Comparison of ENCODE assay signal across 15 mouse cellular contexts in the genomic region with DNA sequence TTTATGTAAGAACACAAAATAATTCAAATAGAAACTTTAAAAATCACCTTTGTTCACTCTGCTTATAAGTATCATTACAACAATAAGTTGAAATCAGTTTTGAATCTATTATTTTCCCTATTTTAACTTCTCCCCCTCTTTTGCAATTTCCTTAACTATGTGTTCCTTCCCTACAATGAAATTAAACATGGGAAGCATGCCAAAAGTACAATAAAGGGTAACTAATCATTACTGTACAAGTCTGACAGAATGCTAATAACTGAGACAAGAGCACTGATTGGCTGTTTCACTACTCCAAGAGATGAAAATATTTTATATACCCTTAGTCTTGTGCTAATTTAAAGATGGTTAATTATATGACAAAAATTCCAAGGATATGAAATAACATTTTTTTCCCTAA.
DNase-seq lines count a peak whose midpoint lies in the region; ATAC-seq and TF ChIP-seq lines count a peak whose summit lies in the region.
"Had no signal": no experiment of that assay in that cellular context is flagged by ENCODE, and none has a peak within 500 bp of the region (broad histone marks: within the 10 kb centered on the region; RNA-seq: fewer than 3 reads in every experiment).

No protein-coding gene starts in this region.

- no peak overlapping the region for H3K9ac ChIP-seq in lung, embryonic 14.5 days
- H3K9ac ChIP-seq: embryonic facial prominence, embryonic 12.5 days; forebrain, embryonic 13.5 days had no signal

- no peaks in the 10 kb centered on the region for H3K36me3 ChIP-seq in lung, embryonic 14.5 days (ENCODE audit: insufficient read depth)
- H3K36me3 ChIP-seq: embryonic facial prominence, embryonic 10.5 days; embryonic facial prominence, embryonic 12.5 days had no signal

- no peak overlapping the region for H3K27ac ChIP-seq in lung, embryonic 14.5 days (ENCODE audit: low read depth)
- H3K27ac ChIP-seq: embryonic facial prominence, embryonic 10.5 days; embryonic facial prominence, embryonic 12.5 days had no signal

- no peak overlapping the region for H3K4me2 ChIP-seq in lung, embryonic 14.5 days
- H3K4me2 ChIP-seq: embryonic facial prominence, embryonic 12.5 days had no signal

- DNase-seq in cerebellum, adult 9-10 months = peak; percentile 29
- DNase-seq in cerebellum, postnatal 14 days = no peak
- peak; percentile 11 for DNase-seq in lung, embryonic 14.5 days
- no peak for DNase-seq in lung, postnatal 14 days
- DNase-seq in testis, postnatal 10 days (ENCODE audit: low spot score) = no peak
- DNase-seq: adrenal gland, adult 2 months; adrenal gland, postnatal 10 days; adrenal gland, postnatal 25 days; B cell, adult 2 months had no signal

- no peaks in the 10 kb centered on the region for H3K9me3 ChIP-seq in lung, embryonic 14.5 days (ENCODE audit: low read depth, low read length)
- H3K9me3 ChIP-seq: embryonic facial prominence, embryonic 10.5 days; embryonic facial prominence, embryonic 12.5 days; forebrain, embryonic 13.5 days; G1E had no signal

- no peak for ATAC-seq in lung, embryonic 14.5 days (ENCODE audit: insufficient read depth)
- ATAC-seq: CD4-positive, CD25-positive, alpha-beta regulatory T cell, adult 4 months had no signal

- no peak overlapping the region for H3K4me3 ChIP-seq in lung, embryonic 14.5 days (ENCODE audit: low read depth, low read length)
- H3K4me3 ChIP-seq: embryonic facial prominence, embryonic 10.5 days; embryonic facial prominence, embryonic 12.5 days; forebrain, embryonic 13.5 days had no signal

- no peaks in the 10 kb centered on the region for H3K4me1 ChIP-seq in lung, embryonic 14.5 days (ENCODE audit: insufficient read depth)
- H3K4me1 ChIP-seq: embryonic facial prominence, embryonic 10.5 days; embryonic facial prominence, embryonic 12.5 days had no signal

- no peak for TF ChIP-seq CTCF in lung, embryonic 14.5 days (IDR thresholded peaks at IDR 0.05; ENCODE audit: low read depth)

- no peaks in the 10 kb centered on the region for H3K27me3 ChIP-seq in lung, embryonic 14.5 days (ENCODE audit: insufficient read depth, low read length)
- H3K27me3 ChIP-seq: CH12.LX; embryonic facial prominence, embryonic 12.5 days; forebrain, embryonic 13.5 days had no signal

Comparison
In these comparisons a context has a peak if more than half of its experiments do, and no peak if none do; other contexts are left out.
1. DNase-seq: peak in cerebellum, adult 9-10 months (single experiment) and lung, embryonic 14.5 days (single experiment); none in cerebellum, postnatal 14 days (0 of 2), lung, postnatal 14 days (single experiment) and testis, postnatal 10 days (single experiment).